Mouse (Mus musculus): ENCODE results near the gene Tbc1d1. TPM values are rescaled to one million over a fixed set of nuclear protein-coding genes. Genes with fewer than 3 reads are reported as not detected.

Gene Tbc1d1
- total and polyA plus RNA-seq, 3 experiments, result 26.0 to 38.6 (median 31.9) TPM

DNA sequence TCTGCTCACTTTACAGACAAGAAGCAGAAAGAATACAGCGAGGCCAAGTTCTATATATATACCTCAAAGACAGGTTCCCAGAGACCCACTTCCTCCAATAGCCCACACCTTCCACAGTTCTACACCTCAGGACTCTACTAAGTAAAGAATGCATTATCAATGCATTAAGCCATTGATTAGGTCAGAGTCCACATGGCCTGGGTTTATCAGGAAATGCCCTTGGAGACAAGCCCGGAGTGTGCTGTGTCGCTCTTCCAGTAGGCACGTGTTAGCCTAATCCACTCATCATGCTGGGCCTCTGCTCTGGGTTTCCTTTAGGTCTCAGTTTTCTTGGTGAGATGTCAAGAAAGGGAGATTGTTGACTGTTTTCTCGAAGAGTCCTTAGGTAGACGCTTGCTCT is 41.9 kb upstream of the Tbc1d1 start:
- TF ChIP-seq GABPA (IDR thresholded peaks at IDR 0.05; ENCODE audit: insufficient replicate concordance, low read depth, low read length) (no peak), SMC3 (IDR thresholded peaks at IDR 0.05; ENCODE audit: low read depth, low read length) (no peak), MAZ (IDR thresholded peaks at IDR 0.05; ENCODE audit: low read depth, low read length) (no peak)
- peaks cover 14 to 72% of the 10 kb centered on the region in 2 experiments for H3K36me3 ChIP-seq (replicated peaks in 1 of 2; ENCODE audit: control insufficient read depth in 1 of 2, insufficient read depth in 1 of 2, low read length in 1 of 2)
- in situ Hi-C loops (cut with MboI; ENCODE audit: low pct_ligation_motif_present, low pct_unique_long_range_greater_than_20kb, low sequenced_read_pairs), result no loop called here
- no peak for DNase-seq (ENCODE audit: extremely low read depth)
- H3K9me3 ChIP-seq (replicated peaks; ENCODE audit: low read length), result peaks cover 13% of the 10 kb centered on the region
- no peaks in the 10 kb centered on the region for H3K79me2 ChIP-seq (replicated peaks; ENCODE audit: control insufficient read depth, extremely low read depth, insufficient read depth, poor library complexity, severe bottlenecking)
- no peak overlapping the region for H3K4me2 ChIP-seq (ENCODE audit: insufficient read depth, low read depth, poor library complexity, severe bottlenecking)
- dilution Hi-C loops (cut with MboI; ENCODE audit: extremely low pct_ligation_motif_present, extremely low pct_unique_long_range_greater_than_20kb, low sequenced_read_pairs), result no loop called here
- H3K4me1 ChIP-seq (ENCODE audit: control insufficient read depth in 1 of 2, insufficient read depth in 2 of 2), result no peaks in the 10 kb centered on the region
- no peak overlapping the region for H3K27ac ChIP-seq (ENCODE audit: insufficient read depth, low read depth)
- no peak overlapping the region for H3K4me3 ChIP-seq (replicated peaks in 1 of 3; ENCODE audit: low read depth in 2 of 3, low read length in 2 of 3, poor library complexity in 1 of 3)
- no peaks in the 10 kb centered on the region for H3K27me3 ChIP-seq (replicated peaks)
- no peak overlapping the region for H3K9ac ChIP-seq (ENCODE audit: insufficient read depth, low read depth)

DNA sequence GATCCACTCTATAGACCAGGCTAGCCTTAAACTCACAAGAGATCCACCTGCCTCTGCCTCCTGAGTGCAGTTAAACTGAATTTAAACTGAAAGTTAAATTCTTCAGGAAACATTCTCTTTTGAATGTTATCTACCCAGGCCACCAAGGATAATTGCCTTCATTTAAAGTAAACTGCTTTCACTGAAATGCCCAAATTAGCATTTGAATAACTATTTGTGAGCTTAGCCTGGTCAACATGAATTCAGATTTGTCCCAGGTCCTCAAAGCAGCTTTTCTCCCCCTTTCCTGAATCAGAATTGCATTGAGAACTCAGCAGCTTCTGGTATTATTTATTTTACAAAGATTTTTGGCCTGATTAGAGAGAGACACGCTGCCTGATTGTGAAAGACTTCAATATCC is 38.9 kb upstream of the Tbc1d1 start:
- no peak overlapping the region for H3K27ac ChIP-seq (ENCODE audit: insufficient read depth, low read depth)
- TF ChIP-seq UBTF (IDR thresholded peaks at IDR 0.05; ENCODE audit: low read depth, low read length) (no peak), RAD21 (IDR thresholded peaks at IDR 0.05; ENCODE audit: low read depth, low read length) (no peak), MXI1 (IDR thresholded peaks at IDR 0.05; ENCODE audit: low read depth, low read length) (no peak), ETS1 (conservative IDR thresholded peaks at IDR 0.05; ENCODE audit: low read depth, low read length) (no peak), MAFK (IDR thresholded peaks at IDR 0.05; ENCODE audit: insufficient replicate concordance, low read length) (no peak), ZKSCAN1 (IDR thresholded peaks at IDR 0.05; ENCODE audit: borderline replicate concordance, low read depth, low read length) (no peak), TBP (conservative IDR thresholded peaks at IDR 0.05; ENCODE audit: low read depth, low read length) (no peak), MEF2A (IDR thresholded peaks at IDR 0.05; ENCODE audit: borderline replicate concordance, low read depth, low read length) (no peak), ZMIZ1 (IDR thresholded peaks at IDR 0.05; ENCODE audit: low read depth, low read length) (no peak), POLR2A (IDR thresholded peaks at IDR 0.05; ENCODE audit: low read depth, low read length) (no peak), ELF1 (IDR thresholded peaks at IDR 0.05; ENCODE audit: low read depth, low read length) (no peak), USF2 (conservative IDR thresholded peaks at IDR 0.05; ENCODE audit: low read depth, low read length) (no peak), JUND (conservative IDR thresholded peaks at IDR 0.05; ENCODE audit: low read depth, low read length) (no peak)
- peaks cover 4 to 47% of the 10 kb centered on the region in 2 experiments for H3K36me3 ChIP-seq (replicated peaks in 1 of 2; ENCODE audit: control insufficient read depth in 1 of 2, insufficient read depth in 1 of 2, low read length in 1 of 2)
- H3K4me1 ChIP-seq (ENCODE audit: control insufficient read depth in 1 of 2, insufficient read depth in 2 of 2), result no peaks in the 10 kb centered on the region
- no peaks in the 10 kb centered on the region for H3K79me2 ChIP-seq (replicated peaks; ENCODE audit: control insufficient read depth, extremely low read depth, insufficient read depth, poor library complexity, severe bottlenecking)
- DNase-seq (ENCODE audit: extremely low read depth), result no peak
- H3K4me3 ChIP-seq (replicated peaks in 1 of 3; ENCODE audit: low read depth in 2 of 3, low read length in 2 of 3, poor library complexity in 1 of 3), result no peak overlapping the region
- dilution Hi-C loops (cut with MboI; ENCODE audit: extremely low pct_ligation_motif_present, extremely low pct_unique_long_range_greater_than_20kb, low sequenced_read_pairs) (no loop called here), in situ Hi-C loops (cut with MboI; ENCODE audit: low pct_ligation_motif_present, low pct_unique_long_range_greater_than_20kb, low sequenced_read_pairs) (no loop called here)
- H3K4me2 ChIP-seq (ENCODE audit: insufficient read depth, low read depth, poor library complexity, severe bottlenecking), result no peak overlapping the region
- H3K9me3 ChIP-seq (replicated peaks; ENCODE audit: low read length), result peaks cover 13% of the 10 kb centered on the region
- no peak overlapping the region for H3K9ac ChIP-seq (ENCODE audit: insufficient read depth, low read depth)
- no peaks in the 10 kb centered on the region for H3K27me3 ChIP-seq (replicated peaks)
